ENCODE assay signal across 23 mouse cellular contexts in the genomic region with DNA sequence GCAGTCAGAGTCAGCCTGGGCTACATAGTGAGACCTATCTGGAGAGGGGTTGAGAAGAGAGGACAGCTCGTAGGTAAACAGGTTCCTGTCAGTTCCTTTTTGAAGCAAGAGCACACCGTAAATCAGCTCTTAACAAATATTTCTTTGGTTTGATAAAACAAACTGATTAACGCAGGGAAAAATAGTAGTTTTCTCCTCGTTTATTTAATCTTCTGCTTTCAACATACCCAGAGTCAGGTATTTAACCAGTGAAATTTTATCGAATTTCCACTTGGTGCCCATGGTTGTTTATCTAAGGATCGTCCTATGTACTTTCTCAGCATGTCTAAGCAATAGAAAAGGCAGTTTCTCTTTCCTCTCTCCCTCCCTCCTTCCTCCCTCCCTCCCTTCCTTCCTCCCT. TPM values are rescaled to one million over a fixed set of nuclear protein-coding genes. Genes with fewer than 3 reads are reported as not detected.
DNase-seq lines count a peak whose midpoint lies in the region; ATAC-seq and TF ChIP-seq lines count a peak whose summit lies in the region.
"Had no signal": no experiment of that assay in that cellular context is flagged by ENCODE, and none has a peak within 500 bp of the region (broad histone marks: within the 10 kb centered on the region; RNA-seq: fewer than 3 reads in every experiment).

No protein-coding gene starts in this region.

- no peak for TF ChIP-seq POLR2A in liver, adult 2 months (IDR thresholded peaks at IDR 0.05; ENCODE audit: extremely low read depth, insufficient read depth, low read length)
- TF ChIP-seq POLR2A in myocyte (IDR thresholded peaks at IDR 0.05; ENCODE audit: insufficient read length, low read depth): no peak

- peak; percentile 98 for DNase-seq in liver, adult 2 months (ENCODE audit: extremely low read depth, low read depth, low spot score)
- no peak for DNase-seq in liver
- DNase-seq in midbrain, embryonic 11.5 days (ENCODE audit: low spot score, missing footprints): peak; percentile 44
- DNase-seq in midbrain, postnatal 0 days (ENCODE audit: low spot score): no peak
- no peak for DNase-seq in left cerebral cortex, postnatal 10 days (ENCODE audit: extremely low spot score in 1 of 2, low spot score in 2 of 2)
- DNase-seq: adrenal gland, adult 2 months; adrenal gland, postnatal 10 days; adrenal gland, postnatal 25 days; cerebellum, adult 11 months; cerebellum, adult 18-20 months; cerebellum, adult 8-10 months; cerebellum, adult 9-11 months; cerebellum, postnatal 14 days; cerebellum, postnatal 36 days; embryo, embryonic 11 days had no signal

- peaks cover 19% of the 10 kb centered on the region for H3K4me1 ChIP-seq in liver, adult 2 months (ENCODE audit: control insufficient read depth, insufficient read depth, low read length)
- peaks cover 8% of the 10 kb centered on the region for H3K4me1 ChIP-seq in midbrain, embryonic 11.5 days (ENCODE audit: control insufficient read depth, insufficient read depth, low read length)
- H3K4me1 ChIP-seq in midbrain, postnatal 0 days (ENCODE audit: insufficient read depth, low read length): no peaks in the 10 kb centered on the region

- intact Hi-C loops in left cerebral cortex, postnatal 10 days (cut with DNase I): no loop called here

- TF ChIP-seq CTCF in liver, adult 2 months (IDR thresholded peaks at IDR 0.05; ENCODE audit: low read depth, low read length): no peak
- no peak for TF ChIP-seq CTCF in midbrain, postnatal 0 days (IDR thresholded peaks at IDR 0.05)

- no peaks in the 10 kb centered on the region for H3K9me3 ChIP-seq in midbrain, embryonic 11.5 days (ENCODE audit: control insufficient read depth, low read length)
- no peaks in the 10 kb centered on the region for H3K9me3 ChIP-seq in midbrain, postnatal 0 days (ENCODE audit: low read length)
- H3K9me3 ChIP-seq: embryonic facial prominence, embryonic 13.5 days; embryonic facial prominence, embryonic 15.5 days; forebrain, embryonic 10.5 days; forebrain, embryonic 12.5 days had no signal

- no peak overlapping the region for H3ac ChIP-seq in myocyte (ENCODE audit: control insufficient read depth, insufficient read length)

- ATAC-seq in midbrain, embryonic 11.5 days (ENCODE audit: low FRiP score): no peak
- no peak for ATAC-seq in midbrain, postnatal 0 days (ENCODE audit: low FRiP score)
- ATAC-seq: forebrain, embryonic 14.5 days had no signal

- peak overlapping the region; percentile 90 for H3K27ac ChIP-seq in liver, adult 2 months (replicated peaks; ENCODE audit: insufficient read depth, low read depth, low read length)
- no peak overlapping the region for H3K27ac ChIP-seq in midbrain, embryonic 11.5 days (ENCODE audit: low read depth, low read length)
- H3K27ac ChIP-seq in midbrain, postnatal 0 days (ENCODE audit: low read depth, low read length): no peak overlapping the region
- H3K27ac ChIP-seq: embryonic facial prominence, embryonic 13.5 days; embryonic facial prominence, embryonic 15.5 days; forebrain, embryonic 10.5 days; forebrain, embryonic 12.5 days had no signal

- no peaks in the 10 kb centered on the region for H3K79me2 ChIP-seq in liver, adult 2 months (ENCODE audit: control insufficient read depth, insufficient read depth, low read length)
- no peaks in the 10 kb centered on the region for H3K79me2 ChIP-seq in myocyte (ENCODE audit: control insufficient read depth, insufficient read depth)

- 15% methylated on average over 6 of the region's 6 CpGs for WGBS in liver, adult 2 months
- WGBS in midbrain, embryonic 11.5 days: 68% methylated on average over 6 of the region's 6 CpGs
- WGBS in midbrain, postnatal 0 days: 75% methylated on average over 6 of the region's 6 CpGs

- H3K9ac ChIP-seq in liver, adult 2 months (ENCODE audit: low read depth, low read length): peak overlapping the region; percentile 31; the same call in 1 of the 2 replicates
- no peak overlapping the region for H3K9ac ChIP-seq in midbrain, embryonic 11.5 days (ENCODE audit: low read length)
- no peak overlapping the region for H3K9ac ChIP-seq in midbrain, postnatal 0 days (replicated peaks; ENCODE audit: low read length, poor library complexity, severe bottlenecking)
- H3K9ac ChIP-seq: embryonic facial prominence, embryonic 13.5 days; embryonic facial prominence, embryonic 15.5 days; forebrain, embryonic 12.5 days had no signal

- H3K4me2 ChIP-seq in midbrain, embryonic 11.5 days: no peak overlapping the region
- H3K4me2 ChIP-seq in midbrain, postnatal 0 days (ENCODE audit: low read depth, low read length, poor library complexity, severe bottlenecking): no peak overlapping the region
- peak overlapping the region; percentile 24 for H3K4me2 ChIP-seq in myocyte (ENCODE audit: low read depth)
- H3K4me2 ChIP-seq: embryonic facial prominence, embryonic 13.5 days; embryonic facial prominence, embryonic 15.5 days; forebrain, embryonic 12.5 days had no signal

- H3K4me3 ChIP-seq in liver, adult 2 months (ENCODE audit: insufficient read depth, low read depth, low read length): no peak overlapping the region
- no peak overlapping the region for H3K4me3 ChIP-seq in midbrain, embryonic 11.5 days (ENCODE audit: low read depth, low read length)
- no peak overlapping the region for H3K4me3 ChIP-seq in midbrain, postnatal 0 days (ENCODE audit: low read depth, low read length)
- no peak overlapping the region for H3K4me3 ChIP-seq in myocyte
- H3K4me3 ChIP-seq: embryonic facial prominence, embryonic 13.5 days; embryonic facial prominence, embryonic 15.5 days; erythroblast, embryonic 14.5 days; forebrain, embryonic 10.5 days; forebrain, embryonic 12.5 days had no signal

- no peaks in the 10 kb centered on the region for H3K27me3 ChIP-seq in liver, adult 2 months (ENCODE audit: control insufficient read depth, insufficient read depth, low read length)
- H3K27me3 ChIP-seq in midbrain, embryonic 11.5 days (ENCODE audit: control insufficient read depth, insufficient read depth, low read length): peaks cover 29% of the 10 kb centered on the region
- peaks cover 2% of the 10 kb centered on the region; the same call in 1 of the 2 replicates for H3K27me3 ChIP-seq in midbrain, postnatal 0 days (ENCODE audit: insufficient read depth, low read length)
- H3K27me3 ChIP-seq in myocyte (ENCODE audit: control insufficient read depth, insufficient read depth, insufficient read length): no peaks in the 10 kb centered on the region

- H3K36me3 ChIP-seq in liver, adult 2 months (ENCODE audit: control insufficient read depth, insufficient read depth, low read length): no peaks in the 10 kb centered on the region
- H3K36me3 ChIP-seq in midbrain, embryonic 11.5 days (ENCODE audit: control insufficient read depth, insufficient read depth, low read length): no peaks in the 10 kb centered on the region
- no peaks in the 10 kb centered on the region for H3K36me3 ChIP-seq in midbrain, postnatal 0 days (ENCODE audit: insufficient read depth, low read length)
- no peaks in the 10 kb centered on the region for H3K36me3 ChIP-seq in myocyte (ENCODE audit: control insufficient read depth, insufficient read depth)
- H3K36me3 ChIP-seq: embryonic facial prominence, embryonic 13.5 days; embryonic facial prominence, embryonic 15.5 days; forebrain, embryonic 10.5 days; forebrain, embryonic 12.5 days had no signal

TF ChIP-seq in myocyte, 11 proteins besides CTCF, POLR2A, EP300 and RAD21:
- TF ChIP-seq POLR2AphosphoS2 (IDR thresholded peaks at IDR 0.05; ENCODE audit: insufficient read length, low read depth) (no peak), REST (IDR thresholded peaks at IDR 0.05; ENCODE audit: insufficient read depth, insufficient read length) (no peak), TCF12 (IDR thresholded peaks at IDR 0.05; ENCODE audit: insufficient read depth, poor library complexity, severe bottlenecking) (no peak), SRF (IDR thresholded peaks at IDR 0.05; ENCODE audit: control insufficient read depth, insufficient read length, low read depth) (no peak), CEBPB (IDR thresholded peaks at IDR 0.05; ENCODE audit: insufficient read depth, poor library complexity, severe bottlenecking) (no peak), MYOD1 (IDR thresholded peaks at IDR 0.05; ENCODE audit: control insufficient read depth in 1 of 3, insufficient read length in 2 of 3, low read depth in 2 of 3) (no peak), USF1 (IDR thresholded peaks at IDR 0.05; ENCODE audit: low read depth) (no peak), E2F4 (IDR thresholded peaks at IDR 0.05; ENCODE audit: insufficient read depth) (no peak), TCF3 (IDR thresholded peaks at IDR 0.05; ENCODE audit: insufficient read length, low read depth) (no peak), MYOG (IDR thresholded peaks at IDR 0.05; ENCODE audit: control insufficient read depth in 1 of 3, insufficient read depth in 1 of 3, insufficient read length in 2 of 3, low read depth in 2 of 3) (no peak), MAX (IDR thresholded peaks at IDR 0.05; ENCODE audit: low read depth) (no peak)
TF ChIP-seq in myocyte: peak in this region for 0.

RNA-seq across cellular contexts. Expression of a gene that starts 2.0 kb away (rescaled TPM):
- 35.8 and 56.6 TPM in 2 replicates for total RNA-seq in liver, adult 2 months (2014; rRNA removed)
- 9.9 and 11.8 TPM in 2 replicates for polyA plus RNA-seq in liver, adult 2 months (2012; rRNA removed)
- 0.70 and 1.1 TPM in 2 replicates for polyA plus RNA-seq in midbrain, embryonic 11.5 days (2014; fragmentation: Nextera tagmentation; extraction: Ambion mirVana)
- total RNA-seq in midbrain, postnatal 0 days (2014; rRNA removed): 6.0 and 10.6 TPM in 2 replicates
- 1.5 and 1.9 TPM in 2 replicates for polyA plus RNA-seq in midbrain, postnatal 0 days (2015; fragmentation: Nextera tagmentation; extraction: Ambion mirVana)
- polyA plus RNA-seq in myocyte (2012; fragmentation: generic; extraction: Trizol): 4.2 TPM
- total RNA-seq in left cerebral cortex, postnatal 10 days (2021): 1 to 10 TPM; 1.4 to 5.1 TPM
- total RNA-seq: MEL had no signal

Comparison
In these comparisons a context has a peak if more than half of its experiments do, and no peak if none do; other contexts are left out.
1. DNase-seq: peak in liver, adult 2 months (single experiment) and midbrain, embryonic 11.5 days (single experiment); none in liver (single experiment), midbrain, postnatal 0 days (single experiment) and left cerebral cortex, postnatal 10 days (0 of 2).